Mouse (Mus musculus) forebrain, postnatal 0 days (tissue): ENCODE measurements around the gene Arpin. TPM values are rescaled to one million over a fixed set of nuclear protein-coding genes. Genes with fewer than 3 reads are reported as not detected.

ENCODE experiments used
- ATAC-seq: fragments of 200-750 bp; cut with Nextera tagmentation; 2 replicates; pipeline ENCODE4 v1.8.0; 2017; ENCODE audit warnings: mild to moderate bottlenecking, moderate library complexity
- DNase-seq: peaks from one replicate; pipeline ENCODE4 v3.0.0-alpha.2; 2015
- H3K27ac ChIP-seq: fragments of 300-500 bp; sonication (generic); 2 replicates; pipeline ENCODE4 v1.5.1; 2014; ENCODE audit warnings: low read depth, mild to moderate bottlenecking, antibody characterized with exemption, low read length, moderate library complexity, mixed read lengths
- H3K27me3 ChIP-seq: fragments of 300-500 bp; sonication (generic); 2 replicates; pipeline ENCODE4 v1.6.1; 2014; ENCODE audit warnings: mild to moderate bottlenecking, low read length, mixed read lengths; ENCODE audit not compliant: insufficient read depth
- H3K36me3 ChIP-seq: fragments of 300-500 bp; sonication (generic); 2 replicates; pipeline ENCODE4 v1.6.1; 2014; ENCODE audit warnings: mild to moderate bottlenecking, moderate library complexity; ENCODE audit not compliant: insufficient read depth
- H3K4me1 ChIP-seq: fragments of 300-500 bp; sonication (generic); 2 replicates; pipeline ENCODE4 v1.6.1; 2014; ENCODE audit warnings: antibody characterized with exemption; ENCODE audit not compliant: insufficient read depth
- H3K4me2 ChIP-seq: fragments of 300-500 bp; sonication (generic); 2 replicates; pipeline ENCODE4 v1.6.1; 2014; ENCODE audit warnings: low read depth, mild to moderate bottlenecking, moderate library complexity
- H3K4me3 ChIP-seq: fragments of 300-500 bp; sonication (generic); 2 replicates; pipeline ENCODE4 v1.5.1; 2014; ENCODE audit warnings: low read depth, low read length, mixed read lengths
- H3K9ac ChIP-seq: fragments of 300-500 bp; sonication (generic); 2 replicates; pipeline ENCODE4 v1.6.1; 2014; ENCODE audit warnings: mild to moderate bottlenecking
- H3K9me3 ChIP-seq: fragments of 300-500 bp; sonication (generic); 2 replicates; pipeline ENCODE4 v1.6.1; 2016; ENCODE audit warnings: low read length
- CTCF ChIP-seq: sonication (generic); IDR thresholded peaks from 2 replicates; pipeline ENCODE4 v1.5.1; 2016; ENCODE audit warnings: antibody characterized with exemption, control low read depth, low read depth
- WGBS: fragments of 180-500 bp; shearing (Covaris S2); extraction: QIAGEN DNeasy Blood & Tissue Kit; methylation state at CpG from one replicate; pipeline ENCODE4 v1.1.7; 2014; 5-methylcytosine and 5-hydroxymethylcytosine counted together
- polyA plus RNA-seq: library from polyadenylated mRNA; unstranded; fragments of >200 nt; fragmentation: Nextera tagmentation; extraction: Ambion mirVana; gene quantifications from 2 replicates; pipeline ENCODE4 v1.2.1, GENCODE M21; 2015
- total RNA-seq: library from RNA; depleted of rRNA; stranded (reverse); fragments of >200 nt; gene quantifications from 2 replicates; pipeline ENCODE4 v1.2.3, GENCODE M21; 2014

Gene Arpin
- total and polyA plus RNA-seq, 2 experiments from 2014 or later, result 12.5 to 22.8 TPM

DNA sequence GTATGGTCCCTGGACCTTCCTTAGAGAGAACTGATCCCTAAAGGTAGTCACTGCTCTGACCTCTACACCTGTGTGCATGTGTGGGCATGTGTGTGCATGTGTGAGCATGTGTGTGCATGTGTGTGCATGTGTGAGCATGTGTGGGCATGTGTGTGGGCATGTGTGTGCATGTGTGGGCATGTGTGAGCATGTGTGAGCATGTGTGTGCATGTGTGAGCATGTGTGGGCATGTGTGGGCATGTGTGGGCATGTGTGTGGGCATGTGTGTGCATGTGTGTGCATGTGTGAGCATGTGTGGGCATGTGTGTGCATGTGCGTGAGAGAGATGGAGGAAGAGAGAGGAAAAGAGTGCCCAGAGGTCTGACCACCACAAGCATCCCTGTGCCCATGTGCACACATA, 19.7 kb upstream of the Arpin start:
- Histone ChIP-seq H3K4me1 (no peaks in the 10 kb centered on the region), H3K4me2 (no peak overlapping the region), H3K9ac (no peak overlapping the region), H3K27me3 (no peaks in the 10 kb centered on the region), H3K4me3 (no peak overlapping the region), H3K9me3 (no peaks in the 10 kb centered on the region), H3K27ac (no peak overlapping the region), H3K36me3 (no peaks in the 10 kb centered on the region)
- no peak for TF ChIP-seq CTCF
- WGBS, result 100% methylated on average over 1 of the region's 1 CpGs
- ATAC-seq (no peak), DNase-seq (no peak)

DNA sequence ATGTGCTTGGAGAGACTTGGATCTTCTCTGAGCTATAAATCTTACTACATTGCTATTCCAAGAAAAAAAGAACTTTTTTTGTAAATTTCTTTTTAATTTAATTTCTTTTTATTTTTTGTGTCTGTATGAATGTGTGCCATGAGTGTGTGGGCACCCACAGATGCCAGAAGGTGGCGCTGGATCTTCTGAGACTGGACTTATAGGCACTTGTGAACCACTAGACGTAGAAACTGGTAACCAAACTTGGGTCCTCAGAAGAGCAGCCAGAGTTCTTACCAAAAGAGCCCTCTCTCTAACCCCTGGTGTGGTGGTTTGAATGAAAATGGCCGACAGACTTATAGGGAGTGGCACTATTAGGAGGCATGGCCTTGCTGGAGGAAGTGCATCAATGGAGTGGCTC, 15.9 kb upstream of the Arpin start:
- DNase-seq (no peak), ATAC-seq (no peak)
- no peak overlapping the region for H3K9ac ChIP-seq
- WGBS, result 74% methylated on average over 3 of the region's 3 CpGs
- no peak overlapping the region for H3K4me3 ChIP-seq
- no peaks in the 10 kb centered on the region for H3K4me1 ChIP-seq
- no peak overlapping the region for H3K4me2 ChIP-seq
- no peak overlapping the region for H3K27ac ChIP-seq
- no peaks in the 10 kb centered on the region for H3K36me3 ChIP-seq
- no peak for TF ChIP-seq CTCF
- H3K27me3 ChIP-seq, result no peaks in the 10 kb centered on the region
- no peaks in the 10 kb centered on the region for H3K9me3 ChIP-seq

DNA sequence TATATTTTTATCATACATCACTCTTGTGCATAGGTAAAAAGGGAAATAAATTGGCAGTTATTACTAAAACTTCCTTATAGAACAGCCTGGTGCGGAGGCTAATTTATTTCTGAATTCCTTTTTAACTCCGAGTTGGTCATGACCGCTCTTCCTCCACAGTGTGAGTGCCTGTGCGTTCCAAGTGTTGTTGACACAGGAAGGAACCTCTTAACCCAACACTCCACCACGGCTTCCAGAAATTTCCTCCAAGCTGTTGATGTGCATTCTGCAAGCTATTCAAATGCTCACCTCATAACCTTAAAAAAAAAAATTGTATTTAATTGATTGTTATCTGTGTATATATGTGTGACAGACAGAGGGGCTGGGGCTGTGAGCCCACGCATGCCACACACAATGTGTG, 15.1 kb upstream of the Arpin start:
- WGBS, result 85% methylated on average over 6 of the region's 6 CpGs
- Histone ChIP-seq H3K4me2 (no peak overlapping the region), H3K36me3 (no peaks in the 10 kb centered on the region), H3K4me3 (no peak overlapping the region), H3K4me1 (no peaks in the 10 kb centered on the region), H3K27me3 (no peaks in the 10 kb centered on the region), H3K9ac (no peak overlapping the region), H3K9me3 (no peaks in the 10 kb centered on the region), H3K27ac (no peak overlapping the region)
- DNase-seq, result no peak
- no peak for ATAC-seq
- TF ChIP-seq CTCF, result no peak

DNA sequence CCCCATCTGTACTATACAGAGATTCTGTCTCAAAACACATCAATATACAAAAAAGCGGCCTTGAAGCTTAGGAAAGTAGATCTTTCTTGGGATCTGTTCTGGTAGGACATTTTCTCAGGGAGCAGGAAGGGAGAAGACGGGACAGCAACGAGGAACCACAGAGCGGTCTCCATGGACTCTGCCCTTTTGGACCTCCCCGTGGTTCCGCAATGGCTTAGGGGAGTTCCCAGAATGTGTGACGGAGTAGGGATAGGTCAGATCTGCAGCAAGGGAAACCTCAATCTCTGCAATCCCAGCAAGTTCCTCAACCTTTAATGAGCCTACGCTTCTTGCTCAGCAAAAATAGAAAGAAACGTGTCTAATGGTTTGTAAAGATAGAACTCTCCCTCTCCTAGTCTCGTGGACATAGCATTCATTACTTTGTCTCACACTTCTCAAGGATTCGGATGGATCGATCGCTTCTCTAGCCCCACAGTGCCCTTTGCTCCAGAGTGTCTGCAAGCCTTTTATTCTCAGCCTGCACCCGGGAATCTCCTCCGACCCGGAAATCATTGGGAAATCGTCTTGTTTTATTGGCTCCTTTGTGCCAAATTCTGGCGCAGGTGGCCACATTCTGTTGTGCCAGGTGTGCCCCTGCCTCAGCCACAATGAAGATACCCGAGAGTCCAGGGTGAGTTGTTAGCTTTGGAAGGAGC, 499 bp upstream of the Arpin start:
- ATAC-seq (peak; percentile 50; the same call in 1 of the 2 replicates), DNase-seq (peak; percentile 17)
- Histone ChIP-seq H3K27me3 (no peaks in the 10 kb centered on the region), H3K9me3 (no peaks in the 10 kb centered on the region), H3K9ac (peak overlapping the region; percentile 62), H3K4me3 (peak overlapping the region; percentile 44), H3K4me2 (peak overlapping the region; percentile 79), H3K36me3 (no peaks in the 10 kb centered on the region), H3K4me1 (peaks cover 16% of the 10 kb centered on the region), H3K27ac (no peak overlapping the region)
- 10% methylated on average over 19 of the region's 19 CpGs for WGBS
- TF ChIP-seq CTCF, result no peak

GRCm38 (mm10) chr7:79934461-79934860, 698 bp downstream of the Arpin start:
- no peak for TF ChIP-seq CTCF
- DNase-seq (no peak), ATAC-seq (no peak)
- H3K9ac ChIP-seq, result peak overlapping the region; percentile 62
- H3K27me3 ChIP-seq, result no peaks in the 10 kb centered on the region
- H3K36me3 ChIP-seq, result no peaks in the 10 kb centered on the region
- peak overlapping the region; percentile 44 for H3K4me3 ChIP-seq
- 24% methylated on average over 5 of the region's 5 CpGs for WGBS
- no peaks in the 10 kb centered on the region for H3K9me3 ChIP-seq
- peak overlapping the region; percentile 79 for H3K4me2 ChIP-seq
- H3K27ac ChIP-seq, result no peak overlapping the region
- peaks cover 16% of the 10 kb centered on the region for H3K4me1 ChIP-seq

DNA sequence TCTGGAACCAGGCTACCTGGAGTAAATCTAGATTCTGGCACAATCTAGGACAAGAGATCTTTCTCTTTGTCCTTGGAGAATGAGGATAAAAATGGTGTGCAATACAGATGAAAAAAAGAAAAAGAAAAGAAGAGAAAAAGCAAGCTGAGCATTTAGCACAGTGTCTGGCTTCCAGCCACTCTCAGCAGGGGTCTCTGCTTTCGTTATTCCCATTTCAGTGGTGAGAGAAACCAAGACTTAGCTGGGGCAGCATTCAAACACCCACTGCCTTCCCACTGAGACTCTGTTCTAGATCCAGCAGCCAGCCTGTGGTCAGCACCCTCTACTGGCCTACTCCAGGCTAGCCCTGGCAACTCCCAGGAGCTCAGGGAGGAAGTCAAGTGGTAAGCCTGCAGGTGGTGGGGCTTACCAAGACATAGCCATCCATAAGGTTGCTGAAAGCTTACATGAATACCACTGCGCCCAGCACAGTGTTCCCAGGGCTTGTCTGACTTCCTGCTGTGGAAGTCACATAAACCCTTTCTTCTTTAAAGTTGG, 6.6 kb downstream of the Arpin start:
- Histone ChIP-seq H3K9me3 (no peaks in the 10 kb centered on the region), H3K27ac (no peak overlapping the region), H3K9ac (no peak overlapping the region), H3K36me3 (peaks cover 19% of the 10 kb centered on the region), H3K4me1 (no peaks in the 10 kb centered on the region), H3K4me2 (no peak overlapping the region), H3K4me3 (no peak overlapping the region), H3K27me3 (no peaks in the 10 kb centered on the region)
- no peak for ATAC-seq
- DNase-seq, result no peak
- 70% methylated on average over 2 of the region's 2 CpGs for WGBS
- no peak for TF ChIP-seq CTCF

- Histone ChIP-seq H3K4me3 (peak within 1 kb of the TSS; percentile 57), H3K27ac (peak within 1 kb of the TSS; percentile 84), H3K4me2 (peak within 1 kb of the TSS; percentile 65), H3K4me1 (0 out of 2 replicates have a peak, but pooled peaks cover 5% of the 10 kb centered on the region), H3K27me3 (no peaks in the 10 kb centered on the region), H3K9ac (peak within 1 kb of the TSS; percentile 71), H3K9me3 (no peaks in the 10 kb centered on the region), H3K36me3 (0 out of 2 replicates have a peak, but pooled peaks cover 5% of the 10 kb centered on the region)
- TF ChIP-seq CTCF, result no peak
- ATAC-seq, result peak; percentile 99
- DNase-seq, result peak; percentile 95
- WGBS, result under 1% methylated on average over 34 of the region's 34 CpGs
These were observed 14.7 kb downstream of the Arpin start, which contains the start of gene Ap3s2 for GRCm38 (mm10) chr7:79920344-79920983. TSS of gene Ap3s2 (minus strand) at chr7:79920649.
